Mouse (Mus musculus) adrenal gland, postnatal 4 days (tissue): ENCODE results near the gene Slc5a4a. TPM values are rescaled to one million over a fixed set of nuclear protein-coding genes. Genes with fewer than 3 reads are reported as not detected.
A peak's percentile ranks its signal among the peaks of the same experiment; 100 is the strongest.

Experiments used
- DNase-seq, 2 experiments: peaks; one replicate each; pipeline ENCODE4 v3.0.0; 2021 to 2022; ENCODE audit warnings: low spot score in 2 of 2, mixed read lengths in 2 of 2
- long read RNA-seq, 2 experiments: library from polyadenylated mRNA; stranded (forward); transcript quantifications; one replicate each; pipeline ENCODE4 v2.0.0; 2021
- total RNA-seq, 2 experiments: library from RNA; stranded (reverse); gene quantifications; 2 replicates each; pipeline ENCODE4 v1.2.3; 2021

Gene Slc5a4a
- total RNA-seq: not detected
- long read RNA-seq, experiment 1: 0 reads
- long read RNA-seq, experiment 2: 0 reads

- DNase-seq: no peak
Measured at GRCm38 (mm10) chr10:76147278-76147677, at the start of gene Slc5a4a. Slc5a4a (plus strand) TSS chr10:76147451.

DNA sequence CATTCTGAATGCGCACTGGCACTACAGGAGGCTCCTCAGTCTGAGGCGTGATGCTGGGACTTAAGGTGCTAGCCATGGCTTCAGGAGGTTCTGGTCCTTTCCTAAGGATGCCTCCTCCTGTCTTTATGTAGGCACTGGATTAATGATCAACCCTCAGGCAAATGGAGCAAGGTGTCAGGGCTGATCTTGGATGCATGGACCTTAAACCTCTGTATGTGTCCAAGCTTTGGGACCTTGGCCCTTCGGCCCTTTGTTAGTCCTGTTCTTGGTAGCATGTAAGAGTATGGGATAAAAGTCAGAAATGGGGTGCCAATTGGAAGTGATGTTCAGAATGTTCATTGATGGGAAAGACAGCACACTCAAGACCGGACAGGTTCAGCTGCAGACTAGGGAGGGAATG is 36.4 kb upstream of the Slc5a4a start, which contains the start of gene Slc5a4b:
Gene Slc5a4b, minus strand, starts transcription at position 101 of the 400 bp plus-strand sequence.
- DNase-seq: no peak

DNA sequence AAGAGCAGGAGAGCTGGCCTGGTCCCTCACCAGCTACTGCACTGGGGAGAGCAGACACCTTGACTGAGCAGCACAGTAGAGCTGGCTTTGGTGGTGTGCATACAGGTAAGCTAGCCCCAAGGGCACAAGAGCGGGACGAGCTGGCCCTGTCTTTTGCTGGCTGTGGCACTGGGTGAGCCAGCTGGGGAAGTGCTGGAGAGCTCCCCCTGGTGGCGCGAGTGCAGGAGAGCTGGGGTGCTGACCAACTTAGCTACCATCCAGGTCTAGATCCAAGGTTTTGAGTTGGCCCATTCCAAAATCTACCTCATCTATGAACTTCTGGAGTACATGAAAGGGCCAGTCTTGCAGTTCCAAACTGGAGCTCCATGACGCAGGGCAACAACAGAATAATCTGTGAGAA is 29.3 kb upstream of the Slc5a4a start:
- peak; percentile 34 to 37 for DNase-seq

- no peak for DNase-seq
Measured at GRCm38 (mm10) chr10:76118741-76119140, 28.5 kb upstream of the Slc5a4a start.

GRCm38 (mm10) chr10:76120124-76120711 is 27.0 kb upstream of the Slc5a4a start:
- DNase-seq: no peak

- DNase-seq: no peak
Measured at GRCm38 (mm10) chr10:76121495-76121894, 25.8 kb upstream of the Slc5a4a start.

- DNase-seq: no peak
Measured at GRCm38 (mm10) chr10:76132506-76132905, 14.7 kb upstream of the Slc5a4a start.

DNA sequence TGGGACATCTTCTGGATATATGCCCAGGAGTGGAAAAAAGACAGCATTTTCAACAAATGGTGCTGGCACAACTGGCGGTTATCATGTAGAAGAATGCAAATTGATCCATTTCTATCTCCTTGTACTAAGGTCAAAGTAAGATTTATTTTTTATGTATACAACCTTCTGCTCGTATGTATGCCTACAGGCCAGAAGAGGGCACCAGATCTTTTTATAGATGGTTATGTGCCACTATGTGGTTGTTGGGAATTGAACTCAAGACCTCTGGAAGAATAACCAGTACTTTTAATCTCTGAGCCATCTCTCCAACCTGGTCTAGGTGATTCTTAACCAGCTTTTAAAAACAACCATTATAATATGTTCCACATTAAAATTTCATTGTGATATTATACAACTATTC is 10.9 kb upstream of the Slc5a4a start:
- no peak for DNase-seq

- no peak for DNase-seq
Measured at GRCm38 (mm10) chr10:76146846-76147245, 405 bp upstream of the Slc5a4a start.

GRCm38 (mm10) chr10:76155911-76156310 is 8.7 kb downstream of the Slc5a4a start:
- DNase-seq: no peak

DNA sequence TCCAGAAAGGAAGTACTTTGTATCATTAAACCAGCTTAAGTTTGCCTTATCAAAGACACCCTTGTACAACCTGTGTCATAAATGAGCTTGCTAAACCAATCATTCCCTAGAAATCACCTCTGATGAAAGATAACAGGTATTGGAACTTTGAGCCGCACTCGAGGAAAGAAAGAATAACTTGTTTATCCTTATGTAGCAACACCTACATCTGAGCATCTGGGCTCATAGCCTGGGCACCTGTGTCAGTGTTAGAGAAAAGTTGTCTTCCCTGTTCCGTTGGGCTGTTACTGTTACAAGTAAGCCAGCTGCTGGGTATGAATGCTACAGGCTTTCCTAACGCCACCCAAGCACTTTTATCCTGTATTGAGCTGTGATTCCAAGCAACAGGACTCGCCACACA is 10.3 kb downstream of the Slc5a4a start:
- no peak for DNase-seq

- no peak for DNase-seq
Measured at GRCm38 (mm10) chr10:76158009-76158408, 10.8 kb downstream of the Slc5a4a start.

- DNase-seq: no peak
Measured at GRCm38 (mm10) chr10:76174899-76175298, 27.6 kb downstream of the Slc5a4a start.

DNA sequence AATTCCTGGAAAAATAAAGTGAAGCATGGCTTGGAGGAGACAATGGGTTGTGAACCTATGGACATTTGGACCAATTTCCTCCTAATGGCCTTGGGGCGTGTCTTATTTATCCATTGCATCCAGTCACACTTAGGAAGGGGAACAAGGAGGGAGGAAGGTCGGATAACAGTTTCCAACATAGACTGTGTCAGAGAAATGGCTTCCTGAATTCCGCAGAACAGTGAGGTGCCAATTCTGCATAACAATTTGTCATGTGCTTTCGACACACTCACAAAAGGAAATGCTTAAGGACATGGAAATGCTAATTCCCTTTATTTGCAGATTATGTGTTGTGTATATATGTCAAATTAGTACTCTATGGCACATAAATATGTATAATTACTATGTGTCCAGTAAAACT is 38.0 kb downstream of the Slc5a4a start:
- DNase-seq: no peak

GRCm38 (mm10) chr10:76188010-76188409 is 40.8 kb downstream of the Slc5a4a start:
- no peak for DNase-seq

- no peak for DNase-seq
Measured at GRCm38 (mm10) chr10:76201416-76201815, 54.2 kb downstream of the Slc5a4a start.

GRCm38 (mm10) chr10:76201978-76202377 is 54.7 kb downstream of the Slc5a4a start:
- peak; percentile 22 to 41 for DNase-seq

DNA sequence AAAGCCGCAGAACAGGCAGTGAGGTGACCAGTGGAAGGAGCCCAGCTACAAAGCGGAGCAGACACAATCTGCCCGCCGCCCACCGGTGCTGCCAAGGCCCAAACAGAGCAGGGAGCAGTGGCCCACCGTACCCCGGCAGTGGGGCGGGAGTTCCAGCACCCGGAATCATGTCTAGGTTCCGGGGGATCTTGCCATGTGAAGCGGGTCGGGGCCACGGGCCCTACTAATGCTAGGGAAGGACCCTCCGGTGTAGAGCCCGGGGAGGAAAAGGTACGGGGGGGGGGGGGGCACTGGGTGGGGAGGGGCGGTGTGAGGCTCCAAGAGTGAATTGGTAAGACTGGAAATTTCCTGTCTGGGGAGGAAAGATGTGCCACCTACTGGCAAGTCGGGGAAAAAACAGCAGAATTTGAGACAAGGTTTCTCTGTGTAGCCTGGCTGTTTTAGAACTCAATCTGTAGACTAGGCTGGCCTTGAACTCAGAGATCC is 56.6 kb downstream of the Slc5a4a start:
- DNase-seq: no peak

GRCm38 (mm10) chr10:76207262-76207796 is 60.1 kb downstream of the Slc5a4a start:
- DNase-seq: no peak

GRCm38 (mm10) chr10:76209241-76209640 is 62.0 kb downstream of the Slc5a4a start:
- peak in 1 of 2 experiments; percentile 2 for DNase-seq

DNA sequence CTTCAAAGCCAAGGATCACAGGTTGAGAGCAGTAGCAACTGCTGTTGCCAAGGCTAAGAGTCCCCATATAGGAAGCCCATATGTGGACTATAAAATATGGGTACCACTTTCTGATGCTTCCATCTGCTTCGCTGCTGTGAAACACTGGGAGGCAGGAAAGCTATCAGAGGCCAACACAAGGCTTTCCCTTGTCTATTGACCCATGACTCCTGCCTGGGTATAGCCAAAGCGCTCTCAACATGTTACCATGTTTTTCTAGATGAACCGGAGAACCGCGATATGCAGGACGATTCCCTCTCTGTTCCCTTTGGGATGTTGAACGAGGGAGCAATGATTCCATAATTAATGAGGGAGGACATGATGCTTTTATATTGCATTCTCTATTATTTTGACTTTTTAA is 63.6 kb downstream of the Slc5a4a start:
- no peak for DNase-seq

- DNase-seq: no peak
Measured at GRCm38 (mm10) chr10:76212121-76212520, 64.9 kb downstream of the Slc5a4a start.

DNA sequence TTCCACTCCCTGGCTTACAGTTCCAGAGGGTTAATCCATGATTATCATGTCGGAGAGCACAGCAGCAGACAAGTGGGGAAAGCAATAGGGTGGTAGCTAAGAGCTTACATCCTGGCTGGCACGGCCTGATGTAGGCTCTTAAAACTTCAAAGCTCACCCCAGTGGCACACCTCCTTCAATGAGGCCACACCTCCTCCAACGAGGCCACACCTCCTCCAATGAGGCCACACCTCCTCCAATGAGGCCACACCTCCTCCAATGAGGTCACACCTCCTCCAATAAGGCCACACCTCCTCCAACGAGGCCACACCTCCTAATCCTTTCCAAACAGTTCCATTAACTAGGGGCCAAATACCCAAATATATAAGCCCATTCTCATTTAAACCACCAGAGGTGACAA is 66.9 kb downstream of the Slc5a4a start:
- no peak for DNase-seq
